Mouse (Mus musculus): ENCODE data around the gene Clcn3.

Gene Clcn3

GRCm38 (mm10) chr8:60951757-60952156 is 31.3 kb downstream of the Clcn3 start:
- no peak for DNase-seq

- no peak for DNase-seq
Observed at GRCm38 (mm10) chr8:60951271-60951670, 31.8 kb downstream of the Clcn3 start.

GRCm38 (mm10) chr8:60949859-60950258 is 33.2 kb downstream of the Clcn3 start:
- DNase-seq: peak; percentile 18

GRCm38 (mm10) chr8:60947503-60947902 is 35.6 kb downstream of the Clcn3 start:
- DNase-seq: no peak

GRCm38 (mm10) chr8:60942867-60943266 is 40.2 kb downstream of the Clcn3 start:
- no peak for DNase-seq

GRCm38 (mm10) chr8:60938717-60939424 is 44.2 kb downstream of the Clcn3 start:
- no peak for DNase-seq

GRCm38 (mm10) chr8:60933617-60934016 is 49.5 kb downstream of the Clcn3 start:
- DNase-seq: no peak

GRCm38 (mm10) chr8:60920176-60920575 is 62.9 kb downstream of the Clcn3 start:
- no peak for DNase-seq

- no peak for DNase-seq
Observed at GRCm38 (mm10) chr8:60919069-60919468, 64.0 kb downstream of the Clcn3 start.

- DNase-seq: no peak
Observed at GRCm38 (mm10) chr8:60912554-60912953, 70.5 kb downstream of the Clcn3 start.

GRCm38 (mm10) chr8:60912081-60912480 is 71.0 kb downstream of the Clcn3 start:
- DNase-seq: no peak

- no peak for DNase-seq
Observed at GRCm38 (mm10) chr8:60900147-60900546, 83.0 kb downstream of the Clcn3 start.

GRCm38 (mm10) chr8:60895878-60896277 is 87.2 kb downstream of the Clcn3 start:
- DNase-seq: no peak

GRCm38 (mm10) chr8:60891757-60892156 is 91.3 kb downstream of the Clcn3 start:
- DNase-seq: no peak

GRCm38 (mm10) chr8:60890520-60890874 is 92.6 kb downstream of the Clcn3 start:
- DNase-seq: no peak

- DNase-seq: peak; percentile 95
Observed at GRCm38 (mm10) chr8:60889843-60890519, 93.1 kb downstream of the Clcn3 start, which contains the start of gene Hpf1. Gene Hpf1, plus strand, starts transcription at chr8:60890418.

GRCm38 (mm10) chr8:60889131-60889842 is 93.8 kb downstream of the Clcn3 start:
- DNase-seq: no peak

GRCm38 (mm10) chr8:60886736-60887135 is 96.4 kb downstream of the Clcn3 start:
- DNase-seq: no peak

GRCm38 (mm10) chr8:60883419-60884137 is 99.5 kb downstream of the Clcn3 start:
- no peak for DNase-seq

- no peak for DNase-seq
Observed at GRCm38 (mm10) chr8:60878617-60879016, 104.5 kb downstream of the Clcn3 start.

GRCm38 (mm10) chr8:60870231-60871193 is 112.6 kb downstream of the Clcn3 start:
- no peak for DNase-seq

GRCm38 (mm10) chr8:60869761-60870160 is 113.3 kb downstream of the Clcn3 start:
- no peak for DNase-seq
